ENCODE assay signal across 19 mouse cellular contexts in the genomic region with DNA sequence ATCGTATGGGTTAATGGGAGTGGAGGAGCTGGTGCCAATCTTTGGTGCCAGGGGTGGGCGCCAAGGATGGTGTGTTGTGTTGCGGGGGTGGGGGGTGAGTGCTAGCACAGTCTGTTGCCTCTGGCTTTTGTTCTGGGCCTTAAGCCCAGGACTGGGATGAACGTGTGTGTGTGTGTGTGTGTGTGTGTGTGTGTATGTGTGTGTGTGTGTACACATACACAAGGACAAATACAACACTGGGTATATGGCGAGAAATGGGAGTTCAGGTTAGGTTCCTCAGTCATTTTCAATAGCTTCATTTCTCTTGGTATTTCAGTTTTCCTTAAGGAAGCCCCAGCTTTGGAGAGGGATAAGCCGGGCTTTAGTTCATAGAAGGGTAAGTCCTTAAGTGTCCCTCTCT. TPM values are rescaled to one million over a fixed set of nuclear protein-coding genes. Genes with fewer than 3 reads are reported as not detected.
DNase-seq lines count a peak whose midpoint lies in the region; ATAC-seq and TF ChIP-seq lines count a peak whose summit lies in the region.
"Not testable (repeated sequence)": the region's sequence is repeated elsewhere in the genome, so short reads cannot be mapped to it uniquely, and the experiment has no call there.
"Had no signal": no experiment of that assay in that cellular context is flagged by ENCODE, and none has a peak within 500 bp of the region (broad histone marks: within the 10 kb centered on the region; RNA-seq: fewer than 3 reads in every experiment).

No protein-coding gene starts in this region.

- H3K4me1 ChIP-seq in embryonic facial prominence, embryonic 13.5 days = peaks cover 41% of the 10 kb centered on the region
- H3K4me1 ChIP-seq in hindbrain, embryonic 10.5 days (replicated peaks) = peaks cover 36% of the 10 kb centered on the region
- peaks cover 32% of the 10 kb centered on the region for H3K4me1 ChIP-seq in kidney, embryonic 16.5 days (ENCODE audit: insufficient read depth, low read length)
- H3K4me1 ChIP-seq in limb, embryonic 12.5 days (replicated peaks) = peaks cover 36% of the 10 kb centered on the region
- H3K4me1 ChIP-seq in neural tube, embryonic 13.5 days (replicated peaks) = peaks cover 36% of the 10 kb centered on the region

- H3K9ac ChIP-seq in embryonic facial prominence, embryonic 13.5 days = peak overlapping the region; percentile 82
- not testable (repeated sequence) for H3K9ac ChIP-seq in kidney, embryonic 16.5 days (replicated peaks; ENCODE audit: low read length); neural tube, embryonic 13.5 days
- H3K9ac ChIP-seq in limb, embryonic 12.5 days (replicated peaks) = peak overlapping the region; percentile 71; the same call in 1 of the 2 replicates

- not testable (repeated sequence) for H3K9me3 ChIP-seq in embryonic facial prominence, embryonic 13.5 days; hindbrain, embryonic 10.5 days; kidney, embryonic 16.5 days (ENCODE audit: low read length); limb, embryonic 12.5 days; neural tube, embryonic 13.5 days

- H3K36me3 ChIP-seq in embryonic facial prominence, embryonic 13.5 days = peaks cover 29% of the 10 kb centered on the region
- H3K36me3 ChIP-seq in hindbrain, embryonic 10.5 days; kidney, embryonic 16.5 days (ENCODE audit: insufficient read depth, low read length); neural tube, embryonic 13.5 days: not testable (repeated sequence)
- H3K36me3 ChIP-seq in limb, embryonic 12.5 days = peaks cover 37% of the 10 kb centered on the region

- peak; percentile 50 to 56 for DNase-seq in cerebellum, postnatal 10 days
- DNase-seq in gastrocnemius, adult 2 months; hindbrain, embryonic 10.5 days (ENCODE audit: low spot score): not testable (repeated sequence)

- TF ChIP-seq CTCF in gastrocnemius, adult 2 months (IDR thresholded peaks at IDR 0.05) = not testable (repeated sequence)

- 51% methylated on average over 4 of the region's 6 CpGs for WGBS in embryonic facial prominence, embryonic 13.5 days
- 81% methylated on average over 5 of the region's 6 CpGs for WGBS in hindbrain, embryonic 10.5 days
- WGBS in kidney, embryonic 16.5 days = 81% methylated on average over 3 of the region's 6 CpGs
- 55% methylated on average over 6 of the region's 6 CpGs for WGBS in limb, embryonic 12.5 days
- 85% methylated on average over 4 of the region's 6 CpGs for WGBS in neural tube, embryonic 13.5 days

- ATAC-seq in embryonic facial prominence, embryonic 13.5 days (ENCODE audit: insufficient number of reproducible peaks, insufficient read depth, low FRiP score, low TSS enrichment, low read depth); kidney, embryonic 16.5 days (ENCODE audit: low FRiP score, low TSS enrichment); limb, embryonic 12.5 days (ENCODE audit: insufficient number of reproducible peaks, insufficient read depth, low FRiP score, low TSS enrichment, low read depth); neural tube, embryonic 13.5 days (ENCODE audit: low read depth): not testable (repeated sequence)

- intact Hi-C loops in gastrocnemius, adult 2 months (cut with DNase I) = not testable (repeated sequence)

- not testable (repeated sequence) for H3K27me3 ChIP-seq in embryonic facial prominence, embryonic 13.5 days; hindbrain, embryonic 10.5 days (ENCODE audit: insufficient read depth, poor library complexity, severe bottlenecking); kidney, embryonic 16.5 days (ENCODE audit: insufficient read depth, low read length); limb, embryonic 12.5 days; neural tube, embryonic 13.5 days

- H3K27ac ChIP-seq in embryonic facial prominence, embryonic 13.5 days = peak overlapping the region; percentile 99
- H3K27ac ChIP-seq in gastrocnemius, adult 2 months = peak overlapping the region; percentile 96
- H3K27ac ChIP-seq in hindbrain, embryonic 10.5 days = 0 out of 2 replicates have a peak overlapping the region, but pooled peaks have one; percentile 89
- not testable (repeated sequence) for H3K27ac ChIP-seq in kidney, embryonic 16.5 days (ENCODE audit: low read length); neural tube, embryonic 13.5 days (replicated peaks)
- H3K27ac ChIP-seq in limb, embryonic 12.5 days = peak overlapping the region; percentile 97

- H3K4me3 ChIP-seq in embryonic facial prominence, embryonic 13.5 days = peak overlapping the region; percentile 61
- peak overlapping the region; percentile 85 for H3K4me3 ChIP-seq in gastrocnemius, adult 2 months
- H3K4me3 ChIP-seq in hindbrain, embryonic 10.5 days; kidney, embryonic 16.5 days (ENCODE audit: low read length); neural tube, embryonic 13.5 days: not testable (repeated sequence)
- H3K4me3 ChIP-seq in limb, embryonic 12.5 days (replicated peaks) = peak overlapping the region; percentile 59

- peak overlapping the region; percentile 95 for H3K4me2 ChIP-seq in embryonic facial prominence, embryonic 13.5 days
- H3K4me2 ChIP-seq in kidney, embryonic 16.5 days (replicated peaks; ENCODE audit: low read depth, low read length) = peak overlapping the region; percentile 65; the same call in 1 of the 2 replicates
- peak overlapping the region; percentile 91 for H3K4me2 ChIP-seq in limb, embryonic 12.5 days
- H3K4me2 ChIP-seq in neural tube, embryonic 13.5 days = peak overlapping the region; percentile 61

RNA-seq across cellular contexts. Expression of gene Sigmar1, which starts 7.2 kb away (rescaled TPM):
- polyA plus RNA-seq in embryonic facial prominence, embryonic 13.5 days (2015; fragmentation: Nextera tagmentation; extraction: Ambion mirVana) = 83.8 and 87.7 TPM in 2 replicates
- 10 to 100 TPM in 1 of 2 experiments, 1 to 10 TPM in 1; 8.2 to 13.3 TPM for total RNA-seq in gastrocnemius, adult 2 months (2021)
- polyA plus RNA-seq in hindbrain, embryonic 10.5 days (2016; fragmentation: Nextera tagmentation; extraction: Ambion mirVana) = 77.4 and 89.4 TPM in 2 replicates
- polyA plus RNA-seq in kidney, embryonic 16.5 days (2015; fragmentation: Nextera tagmentation; extraction: Ambion mirVana) = 98.2 and 100 TPM in 2 replicates
- 61.1 and 62.2 TPM in 2 replicates for polyA plus RNA-seq in limb, embryonic 12.5 days (2016; fragmentation: Nextera tagmentation; extraction: Ambion mirVana)
- polyA plus RNA-seq in neural tube, embryonic 13.5 days (2015; fragmentation: Nextera tagmentation; extraction: Ambion mirVana) = 75.1 and 75.2 TPM in 2 replicates

RNA-seq across cellular contexts. Expression of gene Galt, which starts 8.1 kb away (rescaled TPM):
- 43.4 and 47.9 TPM in 2 replicates for polyA plus RNA-seq in embryonic facial prominence, embryonic 13.5 days (2015; fragmentation: Nextera tagmentation; extraction: Ambion mirVana)
- 10 to 100 TPM; 27.0 to 41.1 TPM for total RNA-seq in gastrocnemius, adult 2 months (2021)
- 22.9 and 24.3 TPM in 2 replicates for polyA plus RNA-seq in hindbrain, embryonic 10.5 days (2016; fragmentation: Nextera tagmentation; extraction: Ambion mirVana)
- 61.9 and 65.5 TPM in 2 replicates for polyA plus RNA-seq in kidney, embryonic 16.5 days (2015; fragmentation: Nextera tagmentation; extraction: Ambion mirVana)
- 39.4 and 41.7 TPM in 2 replicates for polyA plus RNA-seq in limb, embryonic 12.5 days (2016; fragmentation: Nextera tagmentation; extraction: Ambion mirVana)
- 35.4 and 38.0 TPM in 2 replicates for polyA plus RNA-seq in neural tube, embryonic 13.5 days (2015; fragmentation: Nextera tagmentation; extraction: Ambion mirVana)

RNA-seq across cellular contexts. Expression of gene Ccl27a, which starts 10.9 kb away (rescaled TPM):
- polyA plus RNA-seq in embryonic facial prominence, embryonic 13.5 days (2015; fragmentation: Nextera tagmentation; extraction: Ambion mirVana) = 63.5 and 65.5 TPM in 2 replicates
- total RNA-seq in gastrocnemius, adult 2 months (2021) = 10 to 100 TPM; 15.4 to 19.2 TPM
- polyA plus RNA-seq in hindbrain, embryonic 10.5 days (2016; fragmentation: Nextera tagmentation; extraction: Ambion mirVana) = 51.0 and 86.2 TPM in 2 replicates
- 36.3 and 38.5 TPM in 2 replicates for polyA plus RNA-seq in kidney, embryonic 16.5 days (2015; fragmentation: Nextera tagmentation; extraction: Ambion mirVana)
- 55.4 and 59.4 TPM in 2 replicates for polyA plus RNA-seq in limb, embryonic 12.5 days (2016; fragmentation: Nextera tagmentation; extraction: Ambion mirVana)
- 204 and 212 TPM in 2 replicates for polyA plus RNA-seq in neural tube, embryonic 13.5 days (2015; fragmentation: Nextera tagmentation; extraction: Ambion mirVana)
- polyA plus RNA-seq: myocyte had no signal

RNA-seq across cellular contexts. Expression of gene Arid3c, which starts 32.2 kb away (rescaled TPM):
- polyA plus RNA-seq in embryonic facial prominence, embryonic 13.5 days (2015; fragmentation: Nextera tagmentation; extraction: Ambion mirVana) = 0.15 and 0.20 TPM in 2 replicates
- total RNA-seq in gastrocnemius, adult 2 months (2021) = not detected
- 0.36 and 0.88 TPM in 2 replicates for polyA plus RNA-seq in hindbrain, embryonic 10.5 days (2016; fragmentation: Nextera tagmentation; extraction: Ambion mirVana)
- not detected in 2 replicates for polyA plus RNA-seq in kidney, embryonic 16.5 days (2015; fragmentation: Nextera tagmentation; extraction: Ambion mirVana)
- not detected in 2 replicates for polyA plus RNA-seq in limb, embryonic 12.5 days (2016; fragmentation: Nextera tagmentation; extraction: Ambion mirVana)
- 1.6 and 2.2 TPM in 2 replicates for polyA plus RNA-seq in neural tube, embryonic 13.5 days (2015; fragmentation: Nextera tagmentation; extraction: Ambion mirVana)
- total RNA-seq: adrenal gland, postnatal 10 days; gastrocnemius, postnatal 25 days; heart, postnatal 14 days; layer of hippocampus, adult 18-20 months; layer of hippocampus, postnatal 14 days; MEL had no signal
- polyA plus RNA-seq: heart, embryonic 10.5 days; intestine, postnatal 0 days; liver, embryonic 12.5 days; liver, postnatal 0 days; myocyte; spleen, adult 2 months had no signal

RNA-seq across cellular contexts. Expression of gene Dctn3, which starts 40.2 kb away (rescaled TPM):
- 123 and 128 TPM in 2 replicates for polyA plus RNA-seq in embryonic facial prominence, embryonic 13.5 days (2015; fragmentation: Nextera tagmentation; extraction: Ambion mirVana)
- 10 to 100 TPM; 40.6 to 42.4 TPM for total RNA-seq in gastrocnemius, adult 2 months (2021)
- polyA plus RNA-seq in hindbrain, embryonic 10.5 days (2016; fragmentation: Nextera tagmentation; extraction: Ambion mirVana) = 171 and 232 TPM in 2 replicates
- polyA plus RNA-seq in kidney, embryonic 16.5 days (2015; fragmentation: Nextera tagmentation; extraction: Ambion mirVana) = 137 and 149 TPM in 2 replicates
- polyA plus RNA-seq in limb, embryonic 12.5 days (2016; fragmentation: Nextera tagmentation; extraction: Ambion mirVana) = 103 and 104 TPM in 2 replicates
- 278 and 317 TPM in 2 replicates for polyA plus RNA-seq in neural tube, embryonic 13.5 days (2015; fragmentation: Nextera tagmentation; extraction: Ambion mirVana)
